Mouse (Mus musculus): ENCODE results near the gene Fam213b.

Gene Fam213b

DNA sequence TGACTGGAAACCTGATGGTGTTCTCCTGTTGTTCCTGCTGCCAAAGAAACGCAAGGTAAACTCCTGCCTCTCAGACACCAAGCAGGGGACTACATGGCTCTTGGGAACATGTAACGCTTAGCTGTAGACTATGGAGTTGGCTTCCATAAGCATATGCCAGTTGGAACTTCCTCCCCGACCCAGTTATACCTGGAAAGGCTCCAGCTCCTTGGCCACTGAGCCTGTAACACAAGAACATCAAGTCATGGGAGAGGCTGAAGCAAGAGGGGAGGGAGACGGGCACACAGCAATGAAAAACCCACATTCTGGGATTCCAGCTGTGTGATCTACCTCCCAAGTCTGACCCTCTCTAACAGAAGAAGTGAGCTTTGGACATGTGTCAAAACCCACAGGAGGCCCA, 23.4 kb upstream of the Fam213b start:
- DNase-seq, result no peak

DNA sequence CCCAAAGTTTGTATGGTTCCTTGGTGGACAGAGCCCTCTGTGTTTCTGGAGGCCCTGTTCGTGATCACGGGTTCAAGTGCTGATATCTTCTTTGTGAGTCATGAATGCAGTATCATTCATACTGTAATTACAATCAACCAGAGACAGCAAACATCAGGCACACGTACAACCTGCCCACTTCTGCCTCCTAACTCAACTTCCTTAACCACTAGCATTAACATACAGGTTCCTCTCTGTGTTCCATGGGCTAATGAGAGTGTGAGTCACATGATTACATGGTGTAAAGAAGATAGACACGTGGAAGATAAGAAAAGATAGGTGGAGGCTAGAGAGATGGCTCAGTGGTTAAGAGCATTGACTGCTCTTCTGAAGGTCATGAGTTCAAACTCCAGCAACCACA, 17.7 kb upstream of the Fam213b start:
- no peak for DNase-seq

DNA sequence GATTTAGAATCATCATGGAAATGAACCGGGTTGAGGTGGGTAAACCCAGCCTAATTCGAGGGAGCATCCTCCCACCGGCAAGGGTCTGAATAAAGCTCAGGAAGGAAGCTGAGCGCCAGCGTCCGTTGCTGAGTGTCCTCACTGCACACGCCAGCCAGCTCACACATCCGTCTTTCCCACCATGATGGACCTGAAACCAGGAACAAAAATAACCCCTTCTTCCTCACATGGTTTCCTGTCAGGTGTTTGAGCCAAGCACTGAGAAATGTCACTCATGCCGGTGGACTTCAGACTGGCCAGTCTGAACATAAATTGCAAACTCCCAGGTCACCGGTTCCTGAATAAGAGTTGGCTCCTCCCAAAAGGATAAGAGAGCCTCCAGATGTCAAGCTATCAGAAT, 16.4 kb upstream of the Fam213b start:
- no peak for DNase-seq

DNA sequence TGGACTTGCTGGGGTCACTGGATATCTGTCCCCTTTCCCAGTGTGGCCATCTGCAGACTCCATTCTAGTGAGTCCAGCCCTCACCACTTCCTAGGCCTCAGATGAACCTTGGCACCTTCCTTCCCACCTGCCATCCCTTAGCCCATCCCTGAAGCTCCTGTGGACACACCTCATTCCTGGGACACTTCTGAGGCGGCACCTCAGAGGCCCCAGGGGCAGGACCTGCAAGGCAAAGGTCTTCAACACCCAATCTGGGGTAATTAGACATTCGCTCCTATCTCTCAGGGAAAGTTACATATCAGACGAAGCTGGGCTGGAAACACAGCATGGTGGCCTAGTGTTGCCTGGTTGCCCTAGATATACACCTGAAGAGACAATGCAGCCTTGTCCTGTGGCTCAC, 15.8 kb upstream of the Fam213b start:
- DNase-seq, result no peak

DNA sequence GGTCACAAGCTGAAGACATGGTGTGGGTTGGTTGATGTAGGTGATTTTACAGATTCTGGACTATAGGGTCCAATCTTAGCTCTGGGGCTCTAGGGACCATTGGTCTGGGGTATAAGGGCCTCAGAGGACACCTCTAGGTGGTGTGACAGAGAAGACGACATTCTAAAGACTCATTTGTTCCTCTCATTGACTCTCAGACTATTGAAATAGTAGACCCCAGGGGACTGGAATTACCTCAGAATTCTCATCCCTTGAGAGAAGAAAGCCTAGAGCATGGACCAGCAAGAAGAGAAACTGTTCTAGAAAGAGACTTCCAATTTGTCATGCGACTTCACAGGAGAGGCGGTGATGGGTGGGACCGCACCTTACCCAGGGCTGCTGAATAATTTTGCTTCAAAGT, 15.3 kb upstream of the Fam213b start:
- no peak for DNase-seq

DNA sequence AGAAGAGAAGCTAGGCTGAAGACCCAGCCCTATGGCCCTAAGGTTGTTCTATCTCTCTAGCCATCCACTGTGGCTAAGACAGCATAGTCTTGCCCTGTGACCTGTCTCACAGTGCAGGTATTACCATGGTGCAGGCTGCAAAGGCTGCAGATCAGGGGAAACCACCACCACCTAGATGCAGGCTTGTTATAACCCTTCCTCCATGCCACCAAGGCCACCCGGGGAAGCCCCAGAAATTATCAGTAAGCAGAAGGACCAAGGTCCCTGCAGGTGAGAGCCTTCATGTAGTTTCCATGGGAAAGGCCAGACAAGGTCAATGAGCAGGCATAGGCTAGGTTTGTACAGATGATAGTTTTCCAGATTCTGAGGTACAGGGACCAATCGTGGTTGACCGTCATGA, 14.9 kb upstream of the Fam213b start:
- DNase-seq, result no peak

DNA sequence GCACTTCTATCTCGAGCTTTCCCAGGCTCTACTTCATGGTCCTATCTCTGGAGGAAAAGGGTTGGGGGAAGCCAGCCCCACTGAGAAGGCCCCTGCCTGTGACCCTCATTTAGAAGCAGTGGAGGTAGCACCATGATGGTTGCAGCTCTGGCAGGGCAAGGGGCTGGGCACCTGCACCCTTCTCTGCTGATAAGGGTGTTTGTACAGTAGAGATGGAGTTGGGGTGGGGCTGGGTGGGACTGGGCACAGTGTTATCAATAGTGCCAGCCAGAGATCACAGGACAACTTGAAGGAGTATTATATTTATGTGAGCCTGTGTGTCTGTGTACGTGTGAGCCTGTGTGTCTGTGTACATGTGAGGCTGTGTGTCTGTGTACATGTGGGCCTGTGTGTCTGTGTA, 12.7 kb upstream of the Fam213b start:
- DNase-seq, result no peak

DNA sequence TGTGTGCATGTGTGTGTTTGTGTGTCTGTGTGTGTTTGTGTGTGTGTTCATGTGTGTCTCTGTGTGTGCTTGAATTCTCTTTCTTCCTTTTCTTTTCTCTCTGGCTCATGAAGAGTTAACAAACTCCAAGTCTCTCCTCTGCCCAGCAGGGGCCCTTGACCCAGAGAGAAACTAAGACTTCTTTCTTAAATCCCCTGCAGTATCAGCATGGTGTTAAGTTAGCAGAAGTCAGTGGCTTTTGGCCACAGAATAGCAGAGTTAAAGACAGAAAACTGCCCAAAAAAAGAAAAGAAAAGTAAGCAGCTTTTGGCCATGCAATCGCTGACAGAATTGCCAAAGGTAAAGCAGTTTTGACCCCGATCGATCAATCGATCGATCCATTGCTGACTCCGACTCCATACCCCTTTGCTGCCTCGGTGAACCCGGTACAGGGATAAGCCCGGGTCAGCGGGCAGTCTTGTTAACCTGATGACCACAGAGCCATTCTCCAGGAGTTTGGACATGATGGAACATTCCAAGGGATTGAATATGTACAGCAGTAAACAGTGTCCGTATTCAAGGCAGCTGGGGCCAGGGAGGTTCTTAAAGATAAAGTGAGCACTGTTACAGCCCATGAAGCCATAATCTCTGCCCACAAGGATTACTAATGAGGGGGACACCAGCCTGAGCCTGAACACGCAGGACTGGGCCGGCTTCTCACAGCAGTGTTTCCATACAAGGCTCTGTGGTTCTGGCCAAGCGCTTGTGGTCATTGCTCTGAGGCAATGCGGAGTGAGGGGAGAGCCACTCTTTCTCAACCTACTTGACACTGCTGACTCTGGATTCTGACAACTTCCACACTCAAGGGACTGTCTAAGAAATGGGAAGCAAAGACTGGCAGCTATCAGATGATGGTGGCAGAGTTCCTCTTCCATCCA, 11.9 kb upstream of the Fam213b start:
- no peak for DNase-seq

DNA sequence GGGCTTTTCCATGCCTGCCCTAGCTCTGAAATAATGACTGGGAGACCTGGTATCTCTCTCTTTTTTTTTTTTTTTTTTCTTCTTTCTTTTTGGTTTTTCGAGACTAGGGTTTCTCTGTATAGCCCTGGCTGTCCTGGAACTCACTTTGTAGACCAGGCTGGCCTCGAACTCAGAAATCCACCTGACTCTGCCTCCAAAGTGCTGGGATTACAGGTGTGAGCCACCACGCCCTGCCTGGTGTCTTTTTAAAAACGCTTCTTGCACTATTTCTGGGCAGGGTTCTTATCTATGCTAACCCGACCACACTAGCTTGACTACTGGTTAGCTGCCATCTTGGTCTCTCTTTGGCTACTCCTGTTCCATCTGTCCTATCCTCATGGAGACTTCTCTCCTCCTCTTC, 9.6 kb upstream of the Fam213b start:
- DNase-seq, result no peak

DNA sequence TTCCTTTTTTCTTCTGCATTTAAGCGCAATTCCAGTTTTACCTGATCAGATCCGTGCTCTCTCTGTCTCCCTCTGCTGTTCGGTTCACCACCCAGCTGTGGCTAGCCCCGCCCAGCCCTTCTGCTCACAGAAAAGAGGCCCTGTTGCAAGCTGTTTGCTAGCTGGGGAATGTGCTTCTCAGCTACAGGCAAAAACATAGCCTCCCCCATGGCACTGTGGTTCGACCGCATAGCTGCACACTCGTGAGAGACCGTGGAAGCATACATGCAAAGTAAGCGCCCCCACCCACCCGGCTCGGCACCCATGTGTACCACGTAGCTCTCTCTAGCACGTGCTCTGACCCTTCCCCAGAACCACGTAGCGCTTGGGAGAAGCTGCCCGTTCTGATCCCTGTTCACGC, 8.9 kb upstream of the Fam213b start:
- peak; percentile 69 for DNase-seq

DNA sequence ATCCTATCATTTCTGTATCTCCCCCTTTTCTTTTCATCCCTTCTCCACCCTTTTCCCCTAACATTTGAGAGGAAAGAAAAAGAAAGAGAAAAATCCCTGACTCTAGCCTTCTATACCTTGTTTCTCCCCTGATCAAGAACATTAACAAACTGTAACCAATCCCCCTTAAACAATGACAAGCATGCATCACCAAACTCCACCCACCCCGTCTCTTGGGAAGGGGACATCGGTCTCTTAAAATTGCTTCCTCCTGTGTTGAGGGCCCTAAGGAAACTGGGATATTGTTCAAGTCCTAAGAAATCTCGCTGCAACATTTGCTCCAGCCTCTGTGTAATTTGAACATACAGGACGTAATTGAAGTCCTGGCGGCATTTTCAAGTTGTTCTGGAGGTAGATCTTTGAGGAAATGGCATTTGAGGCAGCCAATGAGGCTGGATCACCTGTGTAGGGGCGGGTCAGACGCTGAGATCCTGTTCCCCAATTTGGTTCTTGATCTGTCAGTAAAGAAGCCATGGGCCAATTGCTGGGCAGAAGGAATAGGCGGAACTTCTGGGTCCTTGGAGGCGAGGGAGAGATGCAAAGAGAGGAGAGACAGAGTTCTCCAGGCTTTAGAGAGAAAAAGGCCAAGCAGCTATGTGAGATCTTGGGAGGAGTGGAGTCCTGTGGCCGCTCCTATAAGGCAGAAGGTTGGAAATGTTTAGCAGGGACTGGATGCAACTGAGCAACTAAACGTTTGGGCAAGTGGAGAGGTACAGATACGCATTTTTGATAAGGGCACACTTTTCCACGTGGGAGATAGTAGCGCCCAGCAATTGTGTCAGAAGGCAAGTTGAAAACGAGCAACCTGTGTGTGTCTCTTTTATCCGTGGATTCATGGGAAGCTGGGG, 5.5 kb upstream of the Fam213b start:
- DNase-seq, result peak; percentile 90

DNA sequence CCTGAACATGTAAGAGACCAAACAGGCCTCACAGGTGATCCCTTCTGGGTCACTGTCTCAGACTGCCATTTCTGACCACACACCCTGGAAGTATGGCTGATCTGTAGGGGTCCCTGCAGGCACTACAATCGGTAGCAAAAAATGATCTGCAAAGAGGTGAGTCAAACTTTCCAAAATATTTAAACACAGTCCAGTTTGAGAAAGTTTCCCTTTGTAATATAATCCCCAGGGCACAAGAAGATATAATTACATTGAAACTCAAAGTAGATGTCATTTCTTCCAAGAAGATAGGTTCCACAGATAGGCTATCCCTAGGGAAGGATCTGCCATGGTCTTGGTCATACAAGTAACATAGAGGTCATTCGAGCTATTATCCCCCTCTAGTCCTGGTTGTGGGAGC, 3.4 kb upstream of the Fam213b start:
- DNase-seq, result no peak

DNA sequence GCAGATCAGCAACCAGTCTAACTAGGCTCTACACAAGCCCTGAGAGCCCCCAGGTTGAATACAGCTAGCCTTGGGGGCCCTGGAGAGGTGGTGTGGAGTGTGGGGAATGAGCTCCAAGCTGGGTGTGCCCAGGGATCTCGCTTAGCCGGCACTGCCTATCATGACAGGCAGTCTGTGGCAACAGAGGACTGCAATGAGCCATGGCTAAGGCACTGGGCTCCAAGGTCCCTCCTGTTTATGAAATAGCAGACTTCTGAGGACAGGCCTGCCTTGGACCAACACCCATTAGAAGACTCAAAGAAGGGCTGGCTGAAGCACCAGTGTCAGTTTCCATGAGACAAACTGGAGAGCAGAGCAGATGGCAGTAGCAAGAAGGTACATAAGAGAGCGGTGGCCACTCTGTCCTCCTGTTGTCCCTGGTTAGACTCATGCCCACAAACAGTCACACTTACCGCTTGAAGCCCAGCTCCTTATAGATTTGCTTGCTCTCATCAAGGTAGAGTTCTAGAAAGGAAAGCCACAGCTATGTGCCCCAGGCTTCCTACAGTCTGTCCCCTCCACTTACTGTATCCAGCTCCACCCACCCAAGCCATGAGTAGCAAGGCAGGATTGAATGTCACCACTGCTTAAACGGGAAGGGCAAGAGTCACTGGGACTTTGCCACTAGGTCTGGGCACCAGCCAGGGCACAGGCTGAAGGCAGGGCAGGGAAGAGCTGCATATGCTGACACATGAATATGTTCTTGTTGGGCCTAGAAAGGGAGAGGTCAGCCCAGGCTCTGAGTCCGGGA, 1.1 kb downstream of the Fam213b start:
- no peak for DNase-seq

DNA sequence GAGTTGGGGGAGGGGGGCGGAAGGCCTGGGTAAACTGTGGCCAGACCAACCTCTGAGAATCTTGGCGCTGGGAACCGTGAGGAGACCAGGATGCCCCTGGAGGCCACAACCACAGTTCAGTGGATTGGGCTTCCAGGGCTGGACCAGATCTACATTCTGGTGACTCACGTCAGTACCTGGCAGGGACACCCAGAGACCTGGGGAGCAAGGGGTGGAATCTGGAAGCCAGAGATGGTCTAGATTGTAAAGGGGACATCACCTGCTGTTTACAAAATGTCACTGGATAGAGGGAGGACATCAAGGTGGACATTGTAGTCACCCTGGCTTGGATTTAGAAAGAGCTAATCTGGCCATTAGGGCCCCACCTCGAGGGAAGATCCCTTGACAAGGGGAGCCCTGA, 3.4 kb downstream of the Fam213b start:
- no peak for DNase-seq

DNA sequence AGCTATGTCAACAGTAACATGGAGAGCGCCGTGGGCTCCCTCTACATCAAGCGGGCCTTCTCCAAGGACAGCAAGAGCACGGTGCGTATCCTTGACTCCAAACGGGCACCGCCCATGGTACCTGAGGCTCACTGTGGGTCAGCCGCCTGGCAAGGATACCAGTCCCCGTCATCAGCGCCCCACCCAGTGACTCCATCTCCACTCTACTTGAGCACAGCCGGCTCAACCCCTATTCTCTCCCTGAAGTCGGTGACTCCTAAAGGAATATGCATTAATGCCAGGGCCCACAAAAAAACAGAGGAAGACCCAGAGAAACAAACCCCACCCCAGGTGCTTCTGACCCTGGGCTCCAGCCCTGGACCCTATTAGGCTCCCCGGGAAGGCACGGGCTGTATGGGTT, 8.0 kb downstream of the Fam213b start:
- DNase-seq, result no peak

DNA sequence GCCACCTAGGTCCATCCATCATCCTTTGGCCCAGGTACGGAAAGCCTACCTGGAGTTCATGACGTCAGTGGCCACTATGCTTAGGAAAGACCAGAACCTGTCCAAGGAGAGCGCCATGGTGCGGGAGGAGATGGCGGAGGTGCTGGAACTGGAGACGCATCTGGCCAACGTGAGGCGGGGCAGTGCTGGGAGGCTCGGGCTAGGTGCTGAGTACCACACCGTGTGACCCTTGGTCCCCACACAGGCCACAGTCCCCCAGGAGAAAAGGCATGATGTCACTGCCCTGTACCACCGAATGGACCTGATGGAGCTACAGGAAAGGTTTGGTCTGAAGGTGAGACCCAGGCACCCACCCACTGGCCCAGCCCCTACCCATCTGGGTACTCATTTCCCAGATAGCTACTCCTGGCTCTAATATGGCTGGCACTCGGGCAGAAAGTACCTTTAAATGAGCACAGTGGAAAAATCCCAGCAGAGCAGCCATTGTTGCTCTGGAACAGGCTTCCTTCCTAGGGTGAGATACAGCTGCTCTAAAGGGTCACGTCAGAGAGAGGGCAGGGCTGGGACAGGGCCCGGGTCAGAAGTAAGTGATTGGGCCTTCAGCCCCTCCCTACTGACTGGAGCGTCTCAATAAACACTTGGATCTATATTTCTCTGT, 11.2 kb downstream of the Fam213b start:
- DNase-seq, result no peak

DNA sequence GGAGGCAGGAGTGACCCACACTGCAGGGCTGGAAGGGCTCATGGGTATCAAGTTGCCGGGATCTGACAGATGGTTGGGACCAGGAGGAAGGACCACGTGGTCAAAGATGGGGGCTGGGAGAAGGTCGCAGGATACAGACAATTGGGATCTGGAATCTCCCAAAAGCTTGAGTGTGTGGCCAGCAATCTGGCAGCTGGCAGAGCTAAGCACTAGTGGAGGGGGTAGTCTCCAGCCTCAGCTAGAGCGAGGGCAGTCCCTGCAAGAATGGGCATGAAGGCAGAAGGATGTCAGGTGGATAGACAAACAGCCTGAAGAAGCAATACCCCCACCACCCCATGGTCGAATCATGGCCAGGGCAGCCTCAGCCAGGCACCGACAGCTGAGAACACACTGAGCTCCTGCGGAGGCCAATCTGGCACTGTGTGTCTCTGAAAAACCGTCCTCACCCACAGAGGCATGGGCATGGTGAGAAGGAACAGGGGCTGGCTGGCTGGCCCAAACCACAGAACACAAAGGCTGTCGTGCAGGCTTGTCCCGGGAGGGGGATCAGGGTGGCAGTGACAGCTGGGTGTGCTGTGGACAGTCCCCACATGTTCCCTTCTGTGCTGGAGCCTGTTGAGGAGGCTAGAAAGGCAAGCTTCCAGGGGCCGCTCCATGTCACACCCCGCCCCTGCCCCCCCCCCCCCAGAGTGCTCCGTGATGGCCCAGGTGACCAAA, 11.9 kb downstream of the Fam213b start:
- DNase-seq, result no peak

DNA sequence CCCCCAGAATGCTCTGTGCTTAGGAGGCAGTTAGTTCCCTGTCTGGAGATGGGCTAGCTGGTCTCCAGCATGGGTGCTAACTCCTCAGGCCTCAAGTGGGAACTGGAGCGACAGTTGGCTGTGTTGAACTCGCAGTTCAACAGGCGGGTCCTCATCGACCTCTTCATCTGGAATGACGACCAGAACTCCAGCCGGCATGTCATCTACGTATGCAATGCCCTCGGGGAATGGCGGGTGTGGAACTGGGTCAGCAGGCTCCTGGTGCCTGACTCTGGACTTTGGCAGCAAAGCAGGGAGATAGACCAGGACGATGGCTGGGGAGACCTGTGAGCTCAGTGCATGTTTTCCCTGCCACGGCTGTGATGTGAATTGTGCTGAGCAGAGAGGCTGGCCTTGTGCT, 13.5 kb downstream of the Fam213b start:
- DNase-seq, result no peak

DNA sequence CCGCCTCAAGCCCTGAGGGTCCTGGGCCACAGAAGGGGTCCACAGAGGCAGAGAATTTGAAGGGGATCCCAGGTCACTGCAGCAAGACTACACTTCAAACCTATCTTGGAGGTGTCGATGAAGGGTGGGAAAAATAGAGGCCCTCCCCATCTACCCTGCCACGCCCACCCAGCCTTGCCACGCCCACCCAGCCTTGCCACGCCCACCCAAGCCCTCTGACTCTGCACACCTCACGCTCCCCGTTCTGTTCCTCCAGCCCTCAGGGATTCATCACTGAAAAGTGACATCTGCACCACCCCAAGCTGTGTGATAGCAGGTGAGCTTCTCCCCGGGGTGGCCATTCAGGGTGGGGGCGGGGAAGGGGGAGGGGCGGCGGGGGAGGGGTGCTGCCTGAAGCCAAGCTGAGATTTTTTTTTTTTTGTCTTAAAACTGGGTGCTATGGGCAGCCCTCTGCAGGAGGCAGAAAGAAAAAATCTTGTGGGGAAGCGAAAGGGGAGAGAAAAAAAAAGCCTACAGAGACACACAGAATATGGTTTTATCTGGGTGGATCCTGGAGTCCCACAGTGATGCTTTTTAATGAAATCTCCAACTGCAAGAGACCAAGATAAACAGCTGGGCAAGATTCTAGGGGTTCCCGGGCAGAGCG, 16.8 kb downstream of the Fam213b start:
- DNase-seq, result no peak

DNA sequence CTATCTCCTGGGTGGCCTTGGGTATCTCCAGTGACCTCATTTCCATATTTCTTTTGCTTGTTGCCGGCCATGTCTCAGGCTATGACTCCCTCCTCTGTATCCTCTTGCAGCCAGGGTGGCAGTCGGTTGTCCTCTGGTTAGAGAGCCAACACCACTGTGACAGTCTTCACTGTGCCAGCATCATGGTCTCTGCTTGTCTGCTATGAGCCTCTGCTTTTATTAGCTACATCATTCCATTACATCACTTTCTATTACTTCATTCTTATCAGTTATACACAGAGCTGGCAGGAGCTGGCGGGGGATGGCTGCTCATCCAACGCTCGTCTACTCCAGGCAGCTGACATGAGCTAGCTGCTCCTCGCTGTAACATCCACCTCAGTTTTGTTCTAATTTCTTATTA, 18.2 kb downstream of the Fam213b start:
- no peak for DNase-seq

DNA sequence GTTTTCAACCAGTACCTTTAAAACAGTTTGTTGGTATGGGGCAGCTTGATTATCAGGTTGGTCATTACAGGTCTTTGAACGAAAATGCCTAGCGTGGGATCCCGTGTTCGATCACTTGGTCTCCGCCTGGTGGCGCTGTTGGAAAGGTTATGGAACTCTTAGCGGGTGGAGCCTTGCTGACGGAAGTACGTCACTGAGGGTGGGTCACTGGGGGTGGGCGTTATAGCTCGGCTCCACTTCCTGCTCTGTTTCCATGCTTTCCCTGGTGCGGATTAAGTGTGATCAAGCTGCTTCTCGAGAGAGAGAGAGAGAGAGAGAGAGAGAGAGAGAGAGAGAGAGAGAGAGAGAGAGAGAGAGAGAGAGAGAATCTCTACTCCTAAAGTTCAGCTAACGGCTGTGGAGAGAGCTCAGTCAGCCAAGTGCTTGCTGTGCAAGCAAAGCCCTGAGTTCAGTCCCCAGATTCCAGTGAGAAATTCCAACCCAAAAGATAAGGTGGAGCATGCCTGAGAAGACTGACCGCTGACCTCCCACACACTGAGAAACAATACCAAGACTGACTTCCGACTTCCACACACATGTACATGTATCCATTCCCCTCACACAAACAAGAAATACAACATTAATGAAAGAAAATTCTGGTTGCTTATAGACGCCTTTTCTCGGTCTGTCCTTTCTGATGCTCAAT, 20.9 kb downstream of the Fam213b start:
- DNase-seq, result peak; percentile 92
